Mouse (Mus musculus) E14TG2a.4 (cell line): ENCODE data around the gene Bloc1s2.

ENCODE experiments used
- CTCF ChIP-seq: conservative IDR thresholded peaks from 2 replicates; pipeline ENCODE4 v1.5.1; 2014; ENCODE audit warnings: low read length
- NANOG ChIP-seq: IDR thresholded peaks from 2 replicates; pipeline ENCODE4 v1.6.1; 2014; ENCODE audit warnings: borderline replicate concordance, low read length, mixed read lengths

DNA sequence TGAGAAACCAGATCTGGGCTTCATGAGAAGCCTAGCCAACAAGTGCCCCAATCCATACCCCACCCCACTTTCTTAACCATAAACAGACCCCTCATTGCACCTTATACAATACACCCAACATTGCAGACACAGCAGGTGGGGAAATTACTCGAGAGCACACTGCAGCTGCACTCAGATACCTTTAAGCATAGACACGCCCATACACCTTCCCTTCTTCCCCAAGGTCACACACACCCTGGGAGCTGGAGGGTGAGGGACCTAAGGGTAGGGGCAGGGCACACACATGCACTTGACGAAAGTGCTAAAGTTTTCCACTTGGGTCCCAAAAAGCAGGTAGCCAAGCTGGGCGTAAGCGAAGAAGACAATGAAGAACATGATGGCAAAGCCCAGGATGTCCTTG lies 7.5 kb upstream of the Bloc1s2 start:
- TF ChIP-seq CTCF, result no peak
- no peak for TF ChIP-seq NANOG
